13 mouse cellular contexts compared by ENCODE assay signal in genomic region chr6:86248562-86248961, GRCm38 (mm10).
"Had no signal": no experiment of that assay in that cellular context is flagged by ENCODE, and none has a peak within 500 bp of the region (broad histone marks: within the 10 kb centered on the region; RNA-seq: fewer than 3 reads in every experiment).

No protein-coding gene starts in this region.

- H3K36me3 ChIP-seq: limb, embryonic 10.5 days; liver, embryonic 15.5 days had no signal

- H3K27me3 ChIP-seq: liver, embryonic 15.5 days had no signal

- DNase-seq: kidney, adult 18-20 months; kidney, postnatal 25 days; lung, postnatal 10 days; lung, postnatal 4 days; right cerebral cortex, adult 18-20 months; right cerebral cortex, postnatal 25 days; thymus, postnatal 36 days had no signal

- H3K9ac ChIP-seq: liver, embryonic 15.5 days; lung, embryonic 14.5 days had no signal

- H3K9me3 ChIP-seq: limb, embryonic 10.5 days; liver, embryonic 15.5 days had no signal

- H3K27ac ChIP-seq: liver, embryonic 15.5 days had no signal

- H3K4me2 ChIP-seq: liver, embryonic 11.5 days; liver, embryonic 15.5 days; lung, embryonic 14.5 days; midbrain, embryonic 11.5 days had no signal

- H3K4me3 ChIP-seq: limb, embryonic 10.5 days; liver, embryonic 15.5 days; megakaryocyte, embryonic 14.5 days had no signal

- H3K4me1 ChIP-seq: liver, embryonic 15.5 days; megakaryocyte, embryonic 14.5 days had no signal
